Mouse (Mus musculus) spleen, embryonic (tissue): ENCODE measurements around the gene Dync1h1.
"Not testable (repeated sequence)": the region's sequence is repeated elsewhere in the genome, so short reads cannot be mapped to it uniquely, and the experiment has no call there.

Experiments
- CTCF ChIA-PET: fragments of 350-600 bp; sonication (Branson Sonifier 250); formaldehyde crosslinking; loops from one replicate; lab custom pipeline; 2022; lab: Charles Lee

Dync1h1 gene

GRCm38 (mm10) chr12:110689919-110690643, 88.8 kb downstream of the Dync1h1 start:
- CTCF ChIA-PET: interaction anchor here (0.6 kb wide), 1 partner anchor 36 kb away, joined by 6 read pairs; no protein-coding TSS in a partner anchor

DNA sequence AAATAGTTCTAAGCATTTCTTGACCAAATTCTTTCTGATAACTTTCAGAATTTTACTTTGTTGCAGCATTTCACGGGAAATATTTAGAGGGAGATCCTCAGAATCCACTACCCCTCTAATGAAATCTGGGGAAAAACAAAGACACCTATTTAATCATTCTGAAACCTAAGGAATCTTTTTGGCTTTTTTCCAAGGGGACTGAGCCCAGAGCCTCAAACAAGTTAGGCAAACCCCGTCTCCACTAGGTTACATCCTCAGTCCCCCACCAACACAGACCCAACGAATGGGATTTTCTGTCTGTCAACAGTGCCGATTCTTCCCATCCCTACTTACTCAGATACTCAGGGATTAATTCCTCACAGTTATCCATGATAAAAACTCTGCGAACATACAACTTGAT, 92.1 kb downstream of the Dync1h1 start:
- CTCF ChIA-PET: interaction anchor here (0.6 kb wide), 1 partner anchor 17 kb away, joined by 3 read pairs; no protein-coding TSS in a partner anchor

DNA sequence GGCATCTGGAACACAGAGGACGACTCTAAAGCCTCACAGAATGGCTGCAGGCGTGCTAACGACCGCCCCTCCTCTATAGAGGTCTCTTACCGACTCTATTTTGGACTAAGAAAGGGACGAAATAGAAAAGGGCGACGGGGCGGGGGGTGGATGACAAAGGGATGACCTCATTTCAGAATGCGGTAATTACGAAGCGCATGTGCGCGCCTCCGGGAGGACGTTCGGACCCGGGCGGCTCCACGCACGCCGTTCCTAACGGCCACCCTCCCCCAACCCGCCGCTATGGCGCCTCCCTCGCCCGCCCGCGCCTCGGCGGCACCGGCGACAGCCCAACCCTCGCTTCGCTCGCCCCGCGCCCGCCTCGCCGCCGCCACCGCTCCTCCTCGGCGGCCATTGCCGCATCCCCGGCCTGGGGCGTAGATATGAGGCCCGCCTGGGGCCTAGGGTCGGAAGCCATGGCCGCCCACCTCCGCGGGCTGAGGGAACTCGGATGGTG, 94.5 kb downstream of the Dync1h1 start:
- CTCF ChIA-PET: no interaction called here

- CTCF ChIA-PET: interaction anchor here (0.5 to 1.3 kb wide), 2 partner anchors 85 to 147 kb away, joined by 3 to 5 read pairs; no protein-coding TSS in a partner anchor
Measured at GRCm38 (mm10) chr12:110696173-110696974, 95.1 kb downstream of the Dync1h1 start.

GRCm38 (mm10) chr12:110696975-110697400, 95.7 kb downstream of the Dync1h1 start:
- CTCF ChIA-PET: interaction anchor here (1.3 kb wide), 1 partner anchor 146 kb away, joined by 3 read pairs; no protein-coding TSS in a partner anchor

DNA sequence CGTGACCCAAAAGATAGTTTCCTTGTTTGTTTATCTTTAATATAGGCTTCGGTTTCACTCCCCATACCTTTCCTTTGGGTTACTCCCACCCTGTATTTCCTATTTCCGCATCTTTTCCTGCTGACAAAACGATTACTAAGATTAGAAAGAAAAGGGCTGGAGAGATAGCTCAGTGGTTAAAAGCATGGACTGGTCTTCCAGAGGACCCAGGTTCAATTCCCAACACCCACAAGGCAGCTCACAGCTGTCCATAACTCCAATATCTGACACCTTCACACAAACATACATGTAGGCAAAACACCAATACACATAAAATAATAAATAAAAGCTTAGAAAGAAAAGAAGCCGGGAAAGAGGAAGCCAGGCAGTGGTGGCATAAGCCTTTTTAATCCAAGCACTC, 96.2 kb downstream of the Dync1h1 start:
- CTCF ChIA-PET: interaction anchor here (1.3 kb wide), 1 partner anchor 146 kb away, joined by 3 read pairs; no protein-coding TSS in a partner anchor

DNA sequence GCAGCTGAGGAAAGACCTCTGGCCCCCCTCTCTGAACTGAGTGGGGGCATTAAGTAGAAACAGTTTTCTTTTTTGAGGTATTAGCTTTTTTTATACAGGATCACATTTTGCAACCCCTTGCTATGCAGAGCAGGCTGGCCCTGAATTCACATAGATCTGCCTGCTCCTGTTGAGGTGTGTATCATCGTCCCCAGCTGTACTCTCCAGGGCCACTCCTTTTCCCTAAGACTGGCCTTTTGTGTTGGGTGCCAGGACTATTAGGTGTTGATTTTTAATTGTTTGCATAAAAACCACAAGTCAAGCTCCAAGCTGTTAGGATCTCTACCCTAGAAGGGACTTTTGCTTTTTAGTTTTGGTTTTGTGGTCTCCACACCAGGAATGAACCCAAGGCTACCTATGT, 96.8 kb downstream of the Dync1h1 start:
- CTCF ChIA-PET: interaction anchor here (0.6 kb wide), 1 partner anchor 308 kb away, joined by 6 read pairs; no protein-coding TSS in a partner anchor

- CTCF ChIA-PET: interaction anchor here (0.6 kb wide), 2 partner anchors 307 to 443 kb away, joined by 5 to 6 read pairs; no protein-coding TSS in a partner anchor
Measured at GRCm38 (mm10) chr12:110698523-110699170, 97.4 kb downstream of the Dync1h1 start.

DNA sequence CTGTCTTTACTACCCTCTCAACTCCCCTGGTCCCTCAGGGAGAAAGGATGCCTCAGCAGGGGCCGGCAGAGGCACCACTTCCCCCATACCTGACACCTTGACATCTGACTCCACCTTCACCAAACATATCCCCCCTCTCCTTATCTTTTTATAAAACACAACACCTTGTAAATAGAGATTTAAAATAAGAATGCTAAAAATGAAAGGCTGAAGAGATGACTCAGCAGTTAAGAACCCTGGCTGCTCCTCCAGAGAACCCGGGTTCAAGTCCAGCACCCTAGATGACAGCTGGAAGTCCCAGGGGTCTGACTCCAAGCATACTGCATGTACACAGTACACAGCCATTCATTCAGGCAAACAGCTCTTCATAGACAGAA, 97.9 kb downstream of the Dync1h1 start:
- CTCF ChIA-PET: interaction anchor here (0.6 to 0.9 kb wide), 2 partner anchors 12 to 443 kb away, joined by 3 to 5 read pairs; no protein-coding TSS in a partner anchor

- CTCF ChIA-PET: no interaction called here
Measured at GRCm38 (mm10) chr12:110700730-110701129, 99.5 kb downstream of the Dync1h1 start.

DNA sequence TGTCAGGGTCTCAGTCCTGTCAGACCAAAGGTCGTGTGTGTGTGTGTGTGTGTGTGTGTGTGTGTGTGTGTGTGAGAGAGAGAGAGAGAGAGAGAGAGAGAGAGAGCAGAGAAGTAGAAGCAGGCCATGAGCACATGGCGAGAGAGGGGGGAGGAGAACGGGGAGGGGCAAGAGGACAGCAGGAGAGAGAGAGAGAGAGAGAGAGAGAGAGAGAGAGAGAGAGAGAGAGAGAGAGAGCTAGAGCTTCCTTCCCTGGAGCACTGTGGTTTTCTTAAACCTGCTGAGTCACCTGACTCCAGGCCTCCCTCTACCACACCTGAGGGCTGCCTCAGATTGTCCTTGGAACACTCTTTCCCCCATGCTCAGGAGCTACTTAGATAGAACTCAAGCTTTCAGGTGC, 100.1 kb downstream of the Dync1h1 start:
- CTCF ChIA-PET: not testable (repeated sequence)

DNA sequence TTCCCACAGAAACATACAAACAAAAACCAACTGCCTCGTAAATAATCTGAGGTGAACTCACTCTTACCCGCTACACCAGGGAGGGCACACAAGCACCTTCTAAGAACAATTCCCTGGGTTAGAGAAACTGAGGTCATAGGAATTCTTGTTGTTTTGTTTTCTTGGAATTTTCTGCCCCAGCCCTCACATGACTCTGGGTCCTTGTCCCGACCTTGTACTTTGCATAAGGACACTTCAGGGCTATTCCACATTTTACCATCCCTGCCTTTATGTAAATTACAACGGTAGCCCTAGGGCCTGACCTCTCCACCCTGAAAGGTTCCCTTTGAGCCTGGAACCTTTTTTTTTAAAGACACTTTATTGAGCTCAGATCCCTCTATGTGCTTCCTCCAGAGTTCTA, 101.3 kb downstream of the Dync1h1 start, which contains the start of gene Hsp90aa1:
Hsp90aa1 (minus strand) TSS at position 173 of the 400 bp plus-strand sequence.
- CTCF ChIA-PET: interaction anchor here (1.2 kb wide), 1 partner anchor 35 kb away, joined by 3 read pairs; the partner anchor contains the start of gene Wdr20

DNA sequence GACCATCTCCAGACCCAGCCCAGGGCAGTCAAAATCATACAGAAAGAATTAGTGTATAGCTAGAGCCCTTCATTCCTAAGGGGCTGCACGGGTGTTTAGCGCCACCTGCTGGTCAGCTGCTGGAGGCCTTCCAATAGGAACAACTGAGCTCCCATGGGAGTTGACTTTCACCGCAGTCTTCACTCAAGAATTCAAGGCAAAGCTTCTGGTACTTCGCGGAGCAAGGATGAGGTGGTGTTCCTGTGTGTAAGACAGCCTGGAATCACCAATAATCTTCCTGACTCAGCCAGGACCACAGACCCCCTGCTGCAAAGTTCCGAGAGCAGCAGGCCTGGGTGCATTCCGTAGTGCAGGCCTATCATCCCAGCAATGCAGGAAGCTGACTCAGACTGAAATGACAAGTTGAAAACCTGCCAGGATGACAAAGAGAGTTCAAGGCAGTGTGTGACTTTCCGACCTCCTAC, 101.8 kb downstream of the Dync1h1 start:
- CTCF ChIA-PET: interaction anchor here (0.5 to 1.2 kb wide), 3 partner anchors 35 to 43 kb away, joined by 3 to 4 read pairs (median 3); partner anchors contain the start of gene Wdr20

DNA sequence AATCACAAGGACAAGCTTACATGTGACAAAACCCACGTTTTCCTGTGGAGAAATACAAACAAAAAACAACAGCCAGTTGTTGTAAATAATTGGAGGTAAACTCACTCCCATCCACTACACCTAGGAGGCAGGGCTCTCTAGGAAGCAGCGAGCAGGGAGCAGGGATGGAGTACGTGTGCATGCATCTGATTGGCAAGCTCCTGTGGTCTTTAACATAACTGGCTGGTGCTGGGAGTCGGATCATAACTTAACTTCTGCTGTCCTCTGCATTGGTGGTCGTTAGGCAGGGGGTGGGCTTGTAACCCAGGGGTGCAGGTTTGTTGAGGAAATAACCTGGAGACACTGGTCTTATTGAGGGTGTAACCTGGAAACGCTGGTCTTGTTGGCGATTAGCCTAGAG, 102.4 kb downstream of the Dync1h1 start:
- CTCF ChIA-PET: interaction anchor here (0.9 to 1.2 kb wide), 2 partner anchors 34 to 42 kb away, joined by 3 read pairs; partner anchors contain the start of gene Wdr20

DNA sequence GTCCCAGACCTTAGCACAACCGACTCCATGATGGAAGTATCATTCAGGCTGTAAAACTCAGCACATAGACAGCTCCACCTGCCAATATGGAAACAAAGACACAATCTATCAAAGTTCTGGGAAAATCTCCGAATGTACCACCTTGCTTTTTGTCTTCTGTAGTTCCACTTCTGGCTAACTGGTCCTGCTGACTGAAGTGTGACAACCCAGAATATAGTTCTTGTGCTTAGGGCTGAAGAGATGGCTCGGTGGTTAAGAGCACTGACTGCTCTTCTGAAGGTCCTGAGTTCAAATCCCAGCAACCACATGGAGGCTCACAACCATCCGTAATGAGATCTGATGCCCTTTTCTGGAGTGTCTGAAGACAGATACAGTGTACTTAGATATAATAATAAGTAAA, 104.2 kb downstream of the Dync1h1 start:
- CTCF ChIA-PET: interaction anchor here (0.6 kb wide), 1 partner anchor 132 kb away, joined by 4 read pairs; no protein-coding TSS in a partner anchor

DNA sequence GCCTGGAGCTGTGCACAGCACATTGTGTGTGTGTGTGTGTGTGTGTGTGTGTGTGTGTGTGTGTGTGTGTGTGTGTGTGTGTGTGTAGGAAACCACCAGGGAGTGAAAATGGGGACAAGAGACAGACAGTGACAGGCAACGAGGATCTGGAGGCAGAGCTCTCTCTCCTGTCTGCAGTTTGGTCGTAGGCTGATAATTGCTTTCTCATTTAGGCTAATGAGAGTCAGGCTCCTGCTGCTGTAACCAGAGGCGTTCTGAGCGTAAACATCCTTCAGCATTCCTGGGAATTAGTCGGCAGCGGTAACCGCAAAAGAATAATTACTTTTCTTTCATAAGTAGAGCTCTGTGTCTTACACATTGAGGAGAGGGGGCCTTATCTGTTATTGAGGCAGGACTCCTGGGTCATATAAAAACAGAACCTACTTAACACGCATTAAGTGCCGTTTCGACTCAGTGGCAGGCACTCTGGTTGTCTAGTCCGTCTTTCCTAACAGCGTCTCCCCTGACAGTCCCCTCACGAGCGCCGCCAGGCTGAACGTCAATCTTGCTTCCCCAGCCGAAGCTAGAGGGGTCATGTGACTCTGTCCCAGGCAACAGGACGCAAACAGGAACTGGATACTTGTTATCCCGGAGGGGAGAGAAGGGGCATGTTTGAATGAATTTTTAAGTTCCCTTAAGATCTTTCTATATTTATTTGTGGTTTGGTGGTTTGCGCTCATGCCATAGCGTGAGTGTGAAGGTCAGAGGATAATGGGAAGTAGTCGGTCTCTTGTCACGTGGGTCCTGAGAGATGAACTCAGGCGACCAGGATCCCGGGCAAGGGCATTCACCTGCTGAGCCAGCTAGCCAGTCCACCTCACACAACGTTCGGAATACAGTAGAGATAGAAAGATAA, 105.3 kb downstream of the Dync1h1 start:
- CTCF ChIA-PET: interaction anchor here (0.6 kb wide), 1 partner anchor 113 kb away, joined by 3 read pairs; no protein-coding TSS in a partner anchor

GRCm38 (mm10) chr12:110707451-110707850, 106.2 kb downstream of the Dync1h1 start:
- CTCF ChIA-PET: no interaction called here

DNA sequence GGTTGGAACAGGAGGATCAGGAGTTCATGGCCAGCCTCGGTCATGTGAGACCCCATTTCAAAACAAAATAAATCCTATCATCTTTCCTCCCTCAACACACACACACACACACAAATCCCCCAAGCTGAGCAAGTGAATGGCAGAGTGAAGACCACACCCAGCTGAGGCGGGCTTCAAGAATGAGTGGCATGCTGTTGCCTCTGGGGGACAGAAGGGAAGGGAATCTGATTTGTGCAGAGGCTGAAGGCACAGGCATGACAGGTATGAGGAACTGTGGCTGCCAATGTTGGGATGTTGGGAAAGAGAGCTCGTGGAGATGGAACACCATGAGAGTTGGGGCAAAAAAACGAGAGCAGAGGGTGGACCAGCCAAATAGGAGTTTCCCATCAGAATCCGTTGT, 110.0 kb downstream of the Dync1h1 start:
- CTCF ChIA-PET: interaction anchor here (1.0 kb wide), 1 partner anchor 12 kb away, joined by 3 read pairs; no protein-coding TSS in a partner anchor

DNA sequence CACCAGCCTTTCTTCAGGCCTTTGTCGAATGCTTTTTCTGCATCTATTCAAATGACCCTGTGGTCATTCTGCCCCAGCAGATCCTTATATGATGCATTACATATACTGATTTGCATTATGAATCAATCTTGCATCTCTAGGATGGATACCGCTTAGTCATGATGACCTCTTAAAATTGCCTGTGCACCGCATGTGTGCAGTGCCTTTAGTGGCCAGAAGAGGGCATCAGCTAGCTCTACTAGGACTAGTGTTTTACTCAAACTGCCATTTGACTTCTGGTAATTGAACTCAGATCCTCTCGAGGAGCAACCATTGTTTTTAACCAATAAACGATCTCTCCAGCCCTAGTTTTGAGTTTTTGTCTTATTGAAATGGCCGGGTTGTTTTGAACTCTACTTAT, 112.5 kb downstream of the Dync1h1 start:
- CTCF ChIA-PET: no interaction called here
